Mouse (Mus musculus) embryonic facial prominence, embryonic 15.5 days (tissue): Measurements from ENCODE around the gene Slc9a1. TPM values are rescaled to one million over a fixed set of nuclear protein-coding genes. Genes with fewer than 3 reads are reported as not detected.

Source experiments
- ATAC-seq: fragments of 200-750 bp; cut with Nextera tagmentation; 2 replicates; pipeline ENCODE4 v1.8.0; 2017; ENCODE audit warnings: low read depth, moderate TSS enrichment; ENCODE audit not compliant: insufficient number of reproducible peaks, low FRiP score, low TSS enrichment
- H3K27ac ChIP-seq: fragments of 300-500 bp; sonication (generic); replicated peaks from 2 replicates; pipeline ENCODE4 v1.5.1; 2015; ENCODE audit warnings: mild to moderate bottlenecking, inconsistent platforms
- H3K27me3 ChIP-seq: fragments of 300-500 bp; sonication (generic); 2 replicates; pipeline ENCODE4 v1.6.1; 2015; ENCODE audit warnings: inconsistent platforms
- H3K36me3 ChIP-seq: fragments of 300-500 bp; sonication (generic); 2 replicates; pipeline ENCODE4 v1.6.1; 2015; ENCODE audit warnings: mild to moderate bottlenecking, inconsistent platforms
- H3K4me1 ChIP-seq: fragments of 300-500 bp; sonication (generic); 2 replicates; pipeline ENCODE4 v1.6.1; 2015; ENCODE audit warnings: inconsistent platforms
- H3K4me2 ChIP-seq: fragments of 300-500 bp; sonication (generic); replicated peaks from 2 replicates; pipeline ENCODE4 v1.6.1; 2015; ENCODE audit warnings: mild to moderate bottlenecking, inconsistent platforms
- H3K4me3 ChIP-seq: fragments of 300-500 bp; sonication (generic); replicated peaks from 2 replicates; pipeline ENCODE4 v1.5.1; 2015; ENCODE audit warnings: mild to moderate bottlenecking, inconsistent platforms
- H3K9ac ChIP-seq: fragments of 300-500 bp; sonication (generic); 2 replicates; pipeline ENCODE4 v1.6.1; 2015; ENCODE audit warnings: inconsistent platforms
- H3K9me3 ChIP-seq: fragments of 300-500 bp; sonication (generic); replicated peaks from 2 replicates; pipeline ENCODE4 v1.6.1; 2016; ENCODE audit warnings: inconsistent platforms
- WGBS: fragments of 180-500 bp; shearing (Covaris S2); methylation state at CpG from one replicate; pipeline ENCODE4 v1.1.7; 2015; 5-methylcytosine and 5-hydroxymethylcytosine counted together
- polyA plus RNA-seq: library from polyadenylated mRNA; unstranded; fragments of >200 nt; fragmentation: Nextera tagmentation; extraction: Ambion mirVana; gene quantifications from 2 replicates; pipeline ENCODE4 v1.2.1, GENCODE M21; 2015

Slc9a1 gene
- polyA plus RNA-seq, 1 experiment from 2014 or later, result 11.0 TPM

DNA sequence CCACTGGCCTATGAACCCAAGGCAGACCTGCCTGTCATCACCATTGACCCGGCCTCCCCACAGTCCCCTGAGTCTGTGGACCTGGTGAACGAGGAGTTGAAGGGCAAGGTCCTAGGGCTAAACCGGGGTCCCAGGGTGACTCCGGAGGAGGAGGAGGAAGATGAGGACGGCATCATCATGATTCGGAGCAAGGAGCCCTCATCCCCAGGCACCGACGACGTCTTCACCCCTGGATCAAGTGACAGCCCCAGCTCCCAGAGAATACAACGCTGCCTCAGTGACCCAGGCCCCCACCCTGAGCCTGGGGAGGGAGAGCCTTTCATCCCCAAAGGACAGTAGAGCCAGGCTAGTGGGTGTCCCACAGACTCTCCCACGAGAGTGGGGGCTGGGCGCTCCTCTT, 52.5 kb downstream of the Slc9a1 start:
- Histone ChIP-seq H3K4me2 (no peak overlapping the region), H3K9ac (no peak overlapping the region), H3K27ac (no peak overlapping the region), H3K36me3 (peaks cover 32% of the 10 kb centered on the region), H3K4me1 (peaks cover under 1% of the 10 kb centered on the region; the same call in 1 of the 2 replicates), H3K4me3 (no peak overlapping the region), H3K27me3 (no peaks in the 10 kb centered on the region), H3K9me3 (no peaks in the 10 kb centered on the region)
- WGBS, result 90% methylated on average over 12 of the region's 12 CpGs
- no peak for ATAC-seq

DNA sequence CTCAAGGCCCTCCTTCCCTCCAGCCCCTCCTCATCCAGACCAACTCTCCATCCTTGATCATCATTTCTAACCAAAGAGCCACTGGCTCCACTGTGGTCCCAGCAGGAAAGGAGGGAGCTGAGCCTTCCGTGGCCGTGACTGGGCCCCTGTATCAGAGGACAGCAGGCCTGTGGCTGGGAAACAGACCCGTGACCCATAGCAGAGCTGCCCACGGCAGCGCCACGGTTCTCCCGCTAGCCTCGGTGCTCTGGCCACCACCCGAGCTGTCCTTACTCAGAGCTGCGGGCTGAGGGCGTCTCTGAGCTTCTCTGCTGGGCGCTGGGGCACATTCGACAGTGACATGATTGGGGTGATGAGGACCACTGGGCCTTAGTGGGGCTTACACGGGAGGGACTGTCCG, 53.1 kb downstream of the Slc9a1 start:
- H3K27ac ChIP-seq, result no peak overlapping the region
- no peak overlapping the region for H3K9ac ChIP-seq
- H3K4me2 ChIP-seq, result no peak overlapping the region
- 80% methylated on average over 15 of the region's 15 CpGs for WGBS
- no peak overlapping the region for H3K4me3 ChIP-seq
- peaks cover 6% of the 10 kb centered on the region; the same call in 1 of the 2 replicates for H3K4me1 ChIP-seq
- no peak for ATAC-seq
- peaks cover 30% of the 10 kb centered on the region for H3K36me3 ChIP-seq
- H3K27me3 ChIP-seq, result no peaks in the 10 kb centered on the region
- no peaks in the 10 kb centered on the region for H3K9me3 ChIP-seq

GRCm38 (mm10) chr4:133423108-133423507, 53.6 kb downstream of the Slc9a1 start:
- Histone ChIP-seq H3K9me3 (no peaks in the 10 kb centered on the region), H3K9ac (no peak overlapping the region), H3K27ac (no peak overlapping the region), H3K27me3 (no peaks in the 10 kb centered on the region), H3K4me1 (peaks cover 9% of the 10 kb centered on the region; the same call in 1 of the 2 replicates), H3K4me2 (no peak overlapping the region), H3K4me3 (no peak overlapping the region), H3K36me3 (peaks cover 30% of the 10 kb centered on the region)
- ATAC-seq, result no peak
- 51% methylated on average over 6 of the region's 6 CpGs for WGBS

- Histone ChIP-seq H3K9ac (no peak overlapping the region), H3K9me3 (no peaks in the 10 kb centered on the region), H3K36me3 (peaks cover 30% of the 10 kb centered on the region), H3K27me3 (no peaks in the 10 kb centered on the region), H3K27ac (no peak overlapping the region), H3K4me2 (no peak overlapping the region), H3K4me3 (no peak overlapping the region), H3K4me1 (peaks cover 9% of the 10 kb centered on the region; the same call in 1 of the 2 replicates)
- 75% methylated on average over 6 of the region's 6 CpGs for WGBS
- no peak for ATAC-seq
These were observed 54.2 kb downstream of the Slc9a1 start for GRCm38 (mm10) chr4:133423691-133424090.

GRCm38 (mm10) chr4:133424100-133424499, 54.6 kb downstream of the Slc9a1 start:
- ATAC-seq, result 0 out of 2 replicates have a peak, but pooled peaks have one; percentile 40

DNA sequence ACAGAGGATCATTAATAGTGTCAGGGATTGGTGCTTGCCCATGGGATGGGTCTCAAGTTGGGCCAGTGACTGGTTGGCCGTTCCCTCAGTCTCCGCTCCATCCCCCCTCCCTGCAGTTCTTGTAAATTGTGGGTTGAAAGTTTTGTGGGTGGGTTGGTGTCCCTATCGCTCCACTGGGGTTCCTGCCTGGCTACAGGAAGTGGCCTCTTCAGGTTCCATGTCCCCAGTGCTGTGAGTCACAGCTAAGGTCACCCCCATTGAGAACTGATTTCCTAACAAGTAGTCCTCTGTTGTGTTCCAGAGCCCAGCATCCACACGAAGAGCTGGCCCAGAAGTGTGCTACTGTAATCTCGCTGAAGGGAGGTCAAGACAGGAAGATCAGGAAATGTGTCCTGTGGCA, 56.6 kb downstream of the Slc9a1 start:
- H3K36me3 ChIP-seq, result peaks cover 17% of the 10 kb centered on the region
- H3K4me2 ChIP-seq, result no peak overlapping the region
- no peak overlapping the region for H3K27ac ChIP-seq
- peaks cover 9% of the 10 kb centered on the region; the same call in 1 of the 2 replicates for H3K4me1 ChIP-seq
- no peaks in the 10 kb centered on the region for H3K9me3 ChIP-seq
- H3K9ac ChIP-seq, result no peak overlapping the region
- ATAC-seq, result no peak
- no peaks in the 10 kb centered on the region for H3K27me3 ChIP-seq
- H3K4me3 ChIP-seq, result no peak overlapping the region
- 80% methylated on average over 5 of the region's 5 CpGs for WGBS

More at GRCm38 (mm10) chr4:133424100-133424499, 54.6 kb downstream of the Slc9a1 start:
- peaks cover 30% of the 10 kb centered on the region for H3K36me3 ChIP-seq
- no peak overlapping the region for H3K9ac ChIP-seq
- 38% methylated on average over 4 of the region's 4 CpGs for WGBS
- no peak overlapping the region for H3K27ac ChIP-seq
- H3K4me3 ChIP-seq, result no peak overlapping the region
- H3K9me3 ChIP-seq, result no peaks in the 10 kb centered on the region
- no peak overlapping the region for H3K4me2 ChIP-seq
- peaks cover 9% of the 10 kb centered on the region; the same call in 1 of the 2 replicates for H3K4me1 ChIP-seq
- no peaks in the 10 kb centered on the region for H3K27me3 ChIP-seq

DNA sequence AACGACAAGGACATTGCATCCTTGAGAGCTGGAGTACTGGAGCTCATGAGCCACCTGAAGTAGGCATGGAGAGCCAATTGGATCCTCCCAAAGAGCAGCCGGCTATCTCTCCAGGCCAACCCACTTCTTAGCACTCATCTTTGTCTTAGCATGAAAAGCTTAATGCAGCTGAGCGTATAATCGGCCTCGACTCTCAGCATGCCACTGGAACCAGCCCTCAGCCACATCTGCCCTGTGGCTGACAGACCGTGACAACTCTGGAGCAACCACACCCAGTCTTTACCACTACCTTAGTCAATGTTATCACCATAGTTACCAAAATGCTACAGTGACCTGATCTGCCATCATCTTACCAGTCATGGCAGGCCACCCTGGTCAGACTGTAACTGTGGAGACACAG, 62.0 kb downstream of the Slc9a1 start:
- 56% methylated on average over 6 of the region's 6 CpGs for WGBS
- Histone ChIP-seq H3K27ac (no peak overlapping the region), H3K9ac (no peak overlapping the region), H3K4me2 (no peak overlapping the region), H3K4me1 (peaks cover 9% of the 10 kb centered on the region; the same call in 1 of the 2 replicates), H3K4me3 (no peak overlapping the region), H3K36me3 (no peaks in the 10 kb centered on the region), H3K9me3 (no peaks in the 10 kb centered on the region), H3K27me3 (no peaks in the 10 kb centered on the region)
- no peak for ATAC-seq

GRCm38 (mm10) chr4:133432560-133433171, 63.2 kb downstream of the Slc9a1 start:
- no peak overlapping the region for H3K4me2 ChIP-seq

DNA sequence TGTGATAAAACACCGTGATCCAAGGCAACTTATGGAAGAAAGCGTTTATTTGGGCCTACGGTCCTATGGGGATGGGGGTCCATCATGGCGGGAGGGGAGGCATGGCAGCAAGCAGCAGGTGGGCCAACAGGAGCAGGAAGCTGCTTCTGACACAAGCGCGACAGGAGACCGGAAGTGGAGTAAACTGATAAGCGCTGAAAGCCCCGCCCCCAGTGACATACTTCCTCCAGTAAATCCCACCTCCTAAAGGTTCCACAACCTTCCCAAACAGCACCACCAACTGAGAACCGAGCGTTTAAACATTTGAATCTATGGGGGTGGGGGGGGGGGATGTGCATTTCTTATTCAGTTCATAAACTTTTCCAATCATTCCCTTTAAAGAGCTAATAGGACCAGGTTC, 66.4 kb downstream of the Slc9a1 start:
- Histone ChIP-seq H3K27ac (no peak overlapping the region), H3K4me2 (no peak overlapping the region), H3K9me3 (no peaks in the 10 kb centered on the region), H3K4me1 (peaks cover 27% of the 10 kb centered on the region), H3K27me3 (no peaks in the 10 kb centered on the region), H3K9ac (no peak overlapping the region), H3K36me3 (no peaks in the 10 kb centered on the region), H3K4me3 (no peak overlapping the region)
- 92% methylated on average over 11 of the region's 11 CpGs for WGBS
- ATAC-seq, result no peak

More at GRCm38 (mm10) chr4:133432560-133433171, 63.2 kb downstream of the Slc9a1 start:
- no peak overlapping the region for H3K27ac ChIP-seq
- H3K9ac ChIP-seq, result no peak overlapping the region
- peak; percentile 34; the same call in 1 of the 2 replicates for ATAC-seq
- no peak overlapping the region for H3K4me3 ChIP-seq
- no peaks in the 10 kb centered on the region for H3K36me3 ChIP-seq
- no peaks in the 10 kb centered on the region for H3K27me3 ChIP-seq
- 0 out of 2 replicates have a peak, but pooled peaks cover 3% of the 10 kb centered on the region for H3K4me1 ChIP-seq
- no peaks in the 10 kb centered on the region for H3K9me3 ChIP-seq
- 29% methylated on average over 17 of the region's 17 CpGs for WGBS

- no peaks in the 10 kb centered on the region for H3K9me3 ChIP-seq
- peak overlapping the region; percentile 46 for H3K4me2 ChIP-seq
- H3K27me3 ChIP-seq, result no peaks in the 10 kb centered on the region
- peaks cover 37% of the 10 kb centered on the region for H3K4me1 ChIP-seq
- H3K4me3 ChIP-seq, result peak overlapping the region; percentile 21
- peak overlapping the region; percentile 83 for H3K27ac ChIP-seq
- H3K9ac ChIP-seq, result no peak overlapping the region
- 4% methylated on average over 17 of the region's 17 CpGs for WGBS
- peak; percentile 87 for ATAC-seq
- H3K36me3 ChIP-seq, result no peaks in the 10 kb centered on the region
These were observed 70.2 kb downstream of the Slc9a1 start for GRCm38 (mm10) chr4:133439460-133440376.

DNA sequence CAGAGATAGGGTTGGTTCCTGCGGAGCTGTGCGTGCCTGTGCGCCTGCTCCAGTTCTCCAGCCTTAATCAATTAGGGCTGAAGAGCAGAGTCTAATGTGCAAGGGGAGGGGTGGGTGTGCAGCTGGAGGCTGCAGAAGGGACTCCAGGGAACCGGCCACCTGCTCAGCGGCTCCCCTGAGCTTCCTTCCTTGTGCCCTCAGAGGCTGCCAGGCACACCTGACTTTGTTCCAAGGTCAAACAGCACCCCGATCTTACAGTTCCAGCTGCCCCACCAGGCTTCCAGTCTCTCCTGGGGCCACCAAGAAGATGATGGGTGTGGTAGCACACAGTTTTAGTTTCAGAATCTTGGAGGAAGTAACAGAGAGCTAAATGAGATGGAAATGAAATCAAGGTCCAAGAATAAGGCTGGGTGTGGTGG, 70.9 kb downstream of the Slc9a1 start:
- peak; percentile 75; the same call in 1 of the 2 replicates for ATAC-seq
- Histone ChIP-seq H3K4me3 (peak overlapping the region; percentile 21), H3K9me3 (no peaks in the 10 kb centered on the region), H3K27me3 (no peaks in the 10 kb centered on the region), H3K4me1 (peaks cover 37% of the 10 kb centered on the region), H3K27ac (peak overlapping the region; percentile 83), H3K9ac (no peak overlapping the region), H3K4me2 (peak overlapping the region; percentile 46), H3K36me3 (no peaks in the 10 kb centered on the region)
- WGBS, result 8% methylated on average over 6 of the region's 6 CpGs
